Mouse (Mus musculus) left cerebral cortex, adult 2 months (tissue): ENCODE measurements around the gene Suox. TPM values are rescaled to one million over a fixed set of nuclear protein-coding genes. Genes with fewer than 3 reads are reported as not detected.
A peak's percentile ranks its signal among the peaks of the same experiment; 100 is the strongest.

Experiments used
- DNase-seq, 2 experiments: peaks; one replicate each; pipeline ENCODE4 v3.0.0; 2021 to 2022; ENCODE audit warnings: low spot score in 2 of 2, mixed read lengths in 1 of 2; ENCODE audit errors: extremely low spot score in 1 of 2
- H3K27ac ChIP-seq: fragments of 200-600 bp; 2 replicates; pipeline ENCODE4 v1.8.1; 2022
- H3K4me3 ChIP-seq: fragments of 200-600 bp; 2 replicates; pipeline ENCODE4 v1.8.1; 2022
- CTCF ChIP-seq: fragments of 200-600 bp; IDR thresholded peaks from 2 replicates; pipeline ENCODE4 v1.8.1; 2022; ENCODE audit warnings: antibody characterized with exemption, mild to moderate bottlenecking, moderate library complexity
- intact Hi-C: fragments of 180-260 bp; cut with DNase I; formaldehyde crosslinking; loops from one replicate; pipeline ENCODE4 v1.15.1; 2025
- total RNA-seq, 2 experiments: library from RNA; stranded (reverse); gene quantifications; 2 replicates each; pipeline ENCODE4 v1.2.3; 2021

Suox gene
- total RNA-seq, 2 experiments from 2014 or later = 11.3 to 12.3 TPM

- intact Hi-C loops = no loop called here
- TF ChIP-seq CTCF = no peak
Observed at GRCm38 (mm10) chr10:128662465-128662864, 11.4 kb downstream of the Suox start.

GRCm38 (mm10) chr10:128659490-128659889 is 14.4 kb downstream of the Suox start:
- intact Hi-C loops = no loop called here
- no peak for DNase-seq
- no peak for TF ChIP-seq CTCF
- Histone ChIP-seq H3K27ac (no peak overlapping the region), H3K4me3 (no peak overlapping the region)

More at GRCm38 (mm10) chr10:128662465-128662864, 11.4 kb downstream of the Suox start:
- DNase-seq = no peak
- no peak overlapping the region for H3K27ac ChIP-seq
- H3K4me3 ChIP-seq = no peak overlapping the region

- no peak for DNase-seq
- H3K27ac ChIP-seq = no peak overlapping the region
- intact Hi-C loops = no loop called here
- TF ChIP-seq CTCF = no peak
- H3K4me3 ChIP-seq = no peak overlapping the region
Observed at GRCm38 (mm10) chr10:128657844-128658243, 16.0 kb downstream of the Suox start.

GRCm38 (mm10) chr10:128656731-128657130 is 17.1 kb downstream of the Suox start:
- H3K4me3 ChIP-seq = no peak overlapping the region
- no peak overlapping the region for H3K27ac ChIP-seq
- no peak for TF ChIP-seq CTCF
- DNase-seq = no peak
- intact Hi-C loops = no loop called here

GRCm38 (mm10) chr10:128655254-128655653 is 18.6 kb downstream of the Suox start:
- TF ChIP-seq CTCF = no peak
- Histone ChIP-seq H3K4me3 (no peak overlapping the region), H3K27ac (no peak overlapping the region)
- DNase-seq = no peak
- intact Hi-C loops = no loop called here

GRCm38 (mm10) chr10:128653866-128654265 is 20.0 kb downstream of the Suox start:
- no peak for DNase-seq

GRCm38 (mm10) chr10:128646139-128647089 is 27.5 kb downstream of the Suox start:
- DNase-seq = peak; percentile 54
- intact Hi-C loops = no loop called here
- Histone ChIP-seq H3K27ac (peak overlapping the region; percentile 69), H3K4me3 (peak overlapping the region; percentile 26)
- TF ChIP-seq CTCF = no peak

More at GRCm38 (mm10) chr10:128653866-128654265, 20.0 kb downstream of the Suox start:
- H3K27ac ChIP-seq = no peak overlapping the region
- intact Hi-C loops = no loop called here
- TF ChIP-seq CTCF = no peak
- H3K4me3 ChIP-seq = no peak overlapping the region

- intact Hi-C loops = loop anchor here (2.0 kb wide), 1 partner anchor 23 kb away; no protein-coding TSS in a partner anchor
- peak within 1 kb of the TSS; percentile 84 for H3K27ac ChIP-seq
Observed at GRCm38 (mm10) chr10:128645111-128646011, 28.5 kb downstream of the Suox start, which contains the start of gene Ikzf4. Gene Ikzf4, minus strand, starts transcription at chr10:128645991.

GRCm38 (mm10) chr10:128642749-128643148 is 31.1 kb downstream of the Suox start:
- intact Hi-C loops = no loop called here
- H3K27ac ChIP-seq = no peak overlapping the region
- TF ChIP-seq CTCF = no peak
- no peak overlapping the region for H3K4me3 ChIP-seq
- no peak for DNase-seq

More at GRCm38 (mm10) chr10:128645111-128646011, 28.5 kb downstream of the Suox start, which contains the start of gene Ikzf4:
- peak; percentile 50 for DNase-seq
- H3K4me3 ChIP-seq = peak within 1 kb of the TSS; percentile 62
- TF ChIP-seq CTCF = no peak; the same call in 1 of the 2 replicates

GRCm38 (mm10) chr10:128641871-128642270 is 32.0 kb downstream of the Suox start:
- Histone ChIP-seq H3K27ac (no peak overlapping the region), H3K4me3 (no peak overlapping the region)
- DNase-seq = no peak
- TF ChIP-seq CTCF = no peak
- intact Hi-C loops = no loop called here

- Histone ChIP-seq H3K4me3 (no peak overlapping the region), H3K27ac (no peak overlapping the region)
- TF ChIP-seq CTCF = no peak
- intact Hi-C loops = no loop called here
- no peak for DNase-seq
Observed at GRCm38 (mm10) chr10:128640891-128641290, 33.0 kb downstream of the Suox start.
